In genomic region chr3:146435533-146435932, GRCm38 (mm10) we compare ENCODE assay signal across 22 mouse cellular contexts. TPM values are rescaled to one million over a fixed set of nuclear protein-coding genes. Genes with fewer than 3 reads are reported as not detected.
DNase-seq lines count a peak whose midpoint lies in the region; ATAC-seq and TF ChIP-seq lines count a peak whose summit lies in the region.
"Had no signal": no experiment of that assay in that cellular context is flagged by ENCODE, and none has a peak within 500 bp of the region (broad histone marks: within the 10 kb centered on the region; RNA-seq: fewer than 3 reads in every experiment).

No protein-coding gene starts in this region.

- H3K4me2 ChIP-seq in forebrain, embryonic 11.5 days (ENCODE audit: low read depth, low read length, severe bottlenecking): no peak overlapping the region
- no peak overlapping the region for H3K4me2 ChIP-seq in forebrain, embryonic 12.5 days
- no peak overlapping the region for H3K4me2 ChIP-seq in hindbrain, postnatal 0 days (ENCODE audit: low read depth, low read length)
- no peak overlapping the region for H3K4me2 ChIP-seq in midbrain, embryonic 16.5 days (ENCODE audit: low read length)
- H3K4me2 ChIP-seq: forebrain, embryonic 15.5 days; heart, embryonic 12.5 days; heart, embryonic 15.5 days; hindbrain, embryonic 12.5 days; hindbrain, embryonic 15.5 days had no signal

- H3K27ac ChIP-seq in forebrain, embryonic 11.5 days (ENCODE audit: low read depth, low read length): no peak overlapping the region
- no peak overlapping the region for H3K27ac ChIP-seq in forebrain, embryonic 12.5 days
- H3K27ac ChIP-seq in hindbrain, postnatal 0 days: no peak overlapping the region
- H3K27ac ChIP-seq in hindbrain, embryonic 10.5 days: no peak overlapping the region
- no peak overlapping the region for H3K27ac ChIP-seq in midbrain, embryonic 10.5 days (replicated peaks)
- no peak overlapping the region for H3K27ac ChIP-seq in midbrain, embryonic 16.5 days (ENCODE audit: low read length)
- H3K27ac ChIP-seq: forebrain, embryonic 10.5 days; forebrain, embryonic 15.5 days; heart, adult 2 months; heart, embryonic 15.5 days; hindbrain, embryonic 12.5 days; hindbrain, embryonic 15.5 days had no signal

- no peak for TF ChIP-seq CTCF in hindbrain, postnatal 0 days (IDR thresholded peaks at IDR 0.05; ENCODE audit: low read depth)

- H3K4me3 ChIP-seq in forebrain, embryonic 11.5 days (ENCODE audit: low read depth, low read length): no peak overlapping the region
- H3K4me3 ChIP-seq in forebrain, embryonic 12.5 days (replicated peaks): no peak overlapping the region
- no peak overlapping the region for H3K4me3 ChIP-seq in hindbrain, postnatal 0 days (ENCODE audit: low read length)
- H3K4me3 ChIP-seq in hindbrain, embryonic 10.5 days: no peak overlapping the region
- H3K4me3 ChIP-seq in midbrain, embryonic 10.5 days: no peak overlapping the region
- H3K4me3 ChIP-seq in midbrain, embryonic 16.5 days (ENCODE audit: low read depth, low read length): no peak overlapping the region
- H3K4me3 ChIP-seq: forebrain, embryonic 10.5 days; forebrain, embryonic 15.5 days; heart, adult 2 months; heart, embryonic 12.5 days; heart, embryonic 15.5 days; hindbrain, embryonic 12.5 days; hindbrain, embryonic 15.5 days had no signal

- H3K9ac ChIP-seq in forebrain, embryonic 11.5 days (ENCODE audit: low read length): no peak overlapping the region
- no peak overlapping the region for H3K9ac ChIP-seq in forebrain, embryonic 12.5 days
- no peak overlapping the region for H3K9ac ChIP-seq in hindbrain, postnatal 0 days (replicated peaks; ENCODE audit: low read length)
- H3K9ac ChIP-seq in midbrain, embryonic 16.5 days (ENCODE audit: low read depth, low read length): no peak overlapping the region
- H3K9ac ChIP-seq: forebrain, embryonic 15.5 days; heart, embryonic 12.5 days; heart, embryonic 15.5 days; hindbrain, embryonic 12.5 days; hindbrain, embryonic 15.5 days had no signal

- H3K36me3 ChIP-seq in forebrain, embryonic 11.5 days (ENCODE audit: control insufficient read depth, insufficient read depth, low read length): peaks cover 8% of the 10 kb centered on the region; the same call in 1 of the 2 replicates
- H3K36me3 ChIP-seq in forebrain, embryonic 12.5 days (replicated peaks): peaks cover 86% of the 10 kb centered on the region
- H3K36me3 ChIP-seq in hindbrain, postnatal 0 days (ENCODE audit: insufficient read depth, low read length): peaks cover 50% of the 10 kb centered on the region
- peaks cover 88% of the 10 kb centered on the region for H3K36me3 ChIP-seq in hindbrain, embryonic 10.5 days
- peaks cover 91% of the 10 kb centered on the region for H3K36me3 ChIP-seq in midbrain, embryonic 10.5 days
- H3K36me3 ChIP-seq in midbrain, embryonic 16.5 days (ENCODE audit: control insufficient read depth, insufficient read depth, low read length): peaks cover 23% of the 10 kb centered on the region

- H3K9me3 ChIP-seq in forebrain, embryonic 11.5 days (ENCODE audit: control insufficient read depth, low read length): no peaks in the 10 kb centered on the region
- H3K9me3 ChIP-seq in forebrain, embryonic 12.5 days: no peaks in the 10 kb centered on the region
- H3K9me3 ChIP-seq in hindbrain, postnatal 0 days (ENCODE audit: low read length): no peaks in the 10 kb centered on the region
- H3K9me3 ChIP-seq in hindbrain, embryonic 10.5 days: no peaks in the 10 kb centered on the region
- H3K9me3 ChIP-seq in midbrain, embryonic 10.5 days (replicated peaks): no peaks in the 10 kb centered on the region
- no peaks in the 10 kb centered on the region for H3K9me3 ChIP-seq in midbrain, embryonic 16.5 days (replicated peaks; ENCODE audit: control insufficient read depth, low read length, poor library complexity, severe bottlenecking)
- H3K9me3 ChIP-seq: forebrain, embryonic 10.5 days; forebrain, embryonic 15.5 days; heart, embryonic 12.5 days; heart, embryonic 15.5 days; hindbrain, embryonic 12.5 days; hindbrain, embryonic 15.5 days had no signal

- WGBS in forebrain, embryonic 11.5 days: 95% methylated on average over 11 of the region's 11 CpGs
- WGBS in forebrain, embryonic 12.5 days: 94% methylated on average over 11 of the region's 11 CpGs
- WGBS in hindbrain, postnatal 0 days: 87% methylated on average over 11 of the region's 11 CpGs
- WGBS in hindbrain, embryonic 10.5 days: 93% methylated on average over 11 of the region's 11 CpGs
- WGBS in midbrain, embryonic 10.5 days: 91% methylated on average over 11 of the region's 11 CpGs
- WGBS in midbrain, embryonic 16.5 days: 91% methylated on average over 11 of the region's 11 CpGs

- DNase-seq in forebrain, embryonic 11.5 days (ENCODE audit: low spot score): peak; percentile 22
- no peak for DNase-seq in hindbrain, postnatal 0 days (ENCODE audit: low spot score)
- DNase-seq in hindbrain, embryonic 10.5 days (ENCODE audit: low spot score): no peak
- DNase-seq in midbrain, embryonic 10.5 days (ENCODE audit: low spot score): peak; percentile 8
- DNase-seq: adrenal gland, postnatal 10 days; adrenal gland, postnatal 36 days; cerebellum, adult 18-20 months; cerebellum, adult 9-10 months; cerebellum, postnatal 14 days; gastrocnemius, postnatal 25 days; heart, adult 2 months; heart, postnatal 10 days; heart, postnatal 4 days had no signal

- no peak for ATAC-seq in forebrain, embryonic 11.5 days (replicated peaks; ENCODE audit: low FRiP score)
- ATAC-seq in forebrain, embryonic 12.5 days (ENCODE audit: low FRiP score): no peak
- ATAC-seq in hindbrain, postnatal 0 days: peak; percentile 44
- ATAC-seq in midbrain, embryonic 16.5 days: no peak
- ATAC-seq: forebrain, embryonic 15.5 days; intestine, postnatal 0 days had no signal

- no peaks in the 10 kb centered on the region for H3K27me3 ChIP-seq in forebrain, embryonic 11.5 days (ENCODE audit: control insufficient read depth, insufficient read depth, low read length)
- H3K27me3 ChIP-seq in forebrain, embryonic 12.5 days: no peaks in the 10 kb centered on the region
- H3K27me3 ChIP-seq in hindbrain, postnatal 0 days (ENCODE audit: insufficient read depth, low read length): no peaks in the 10 kb centered on the region
- H3K27me3 ChIP-seq in hindbrain, embryonic 10.5 days (ENCODE audit: insufficient read depth, poor library complexity, severe bottlenecking): no peaks in the 10 kb centered on the region
- H3K27me3 ChIP-seq in midbrain, embryonic 10.5 days (ENCODE audit: low read depth, poor library complexity, severe bottlenecking): no peaks in the 10 kb centered on the region
- no peaks in the 10 kb centered on the region for H3K27me3 ChIP-seq in midbrain, embryonic 16.5 days (ENCODE audit: control insufficient read depth, insufficient read depth, low read depth, low read length)
- H3K27me3 ChIP-seq: forebrain, embryonic 15.5 days; heart, embryonic 12.5 days; heart, embryonic 15.5 days; hindbrain, embryonic 12.5 days; hindbrain, embryonic 15.5 days had no signal

- H3K4me1 ChIP-seq in forebrain, embryonic 11.5 days (replicated peaks; ENCODE audit: control insufficient read depth, insufficient read depth, low read length): no peaks in the 10 kb centered on the region
- no peaks in the 10 kb centered on the region for H3K4me1 ChIP-seq in forebrain, embryonic 12.5 days
- no peaks in the 10 kb centered on the region for H3K4me1 ChIP-seq in hindbrain, postnatal 0 days (ENCODE audit: insufficient read depth, low read length)
- H3K4me1 ChIP-seq in hindbrain, embryonic 10.5 days (replicated peaks): no peaks in the 10 kb centered on the region
- H3K4me1 ChIP-seq in midbrain, embryonic 10.5 days: no peaks in the 10 kb centered on the region
- H3K4me1 ChIP-seq in midbrain, embryonic 16.5 days (ENCODE audit: control insufficient read depth, insufficient read depth, low read length): no peaks in the 10 kb centered on the region
- H3K4me1 ChIP-seq: forebrain, embryonic 10.5 days; forebrain, embryonic 15.5 days; heart, embryonic 12.5 days; hindbrain, embryonic 12.5 days; hindbrain, embryonic 15.5 days had no signal

RNA-seq across cellular contexts. Expression of gene Ctbs, which starts 14.1 kb away (rescaled TPM):
- polyA plus RNA-seq in forebrain, embryonic 11.5 days (2014; fragmentation: Nextera tagmentation; extraction: Ambion mirVana): 5.7 and 6.0 TPM in 2 replicates
- polyA plus RNA-seq in forebrain, embryonic 12.5 days (2016; fragmentation: Nextera tagmentation; extraction: Ambion mirVana): 4.6 and 5.5 TPM in 2 replicates
- total RNA-seq in hindbrain, postnatal 0 days (2014; rRNA removed): 6.6 and 11.4 TPM in 2 replicates
- 5.7 and 6.2 TPM in 2 replicates for polyA plus RNA-seq in hindbrain, postnatal 0 days (2015; fragmentation: Nextera tagmentation; extraction: Ambion mirVana)
- polyA plus RNA-seq in hindbrain, embryonic 10.5 days (2016; fragmentation: Nextera tagmentation; extraction: Ambion mirVana): 4.3 and 5.6 TPM in 2 replicates
- polyA plus RNA-seq in midbrain, embryonic 10.5 days (2016; fragmentation: Nextera tagmentation; extraction: Ambion mirVana): 5.7 and 6.6 TPM in 2 replicates
- polyA plus RNA-seq in midbrain, embryonic 16.5 days (2015; fragmentation: Nextera tagmentation; extraction: Ambion mirVana): 4.3 and 4.4 TPM in 2 replicates

RNA-seq across cellular contexts. Expression of gene Ssx2ip, which starts 31.1 kb away (rescaled TPM):
- polyA plus RNA-seq in forebrain, embryonic 11.5 days (2014; fragmentation: Nextera tagmentation; extraction: Ambion mirVana): 41.6 TPM in 2 replicates
- 33.7 and 34.6 TPM in 2 replicates for polyA plus RNA-seq in forebrain, embryonic 12.5 days (2016; fragmentation: Nextera tagmentation; extraction: Ambion mirVana)
- 21.7 and 23.6 TPM in 2 replicates for total RNA-seq in hindbrain, postnatal 0 days (2014; rRNA removed)
- 21.7 and 23.5 TPM in 2 replicates for polyA plus RNA-seq in hindbrain, postnatal 0 days (2015; fragmentation: Nextera tagmentation; extraction: Ambion mirVana)
- 20.2 and 26.0 TPM in 2 replicates for polyA plus RNA-seq in hindbrain, embryonic 10.5 days (2016; fragmentation: Nextera tagmentation; extraction: Ambion mirVana)
- polyA plus RNA-seq in midbrain, embryonic 10.5 days (2016; fragmentation: Nextera tagmentation; extraction: Ambion mirVana): 28.4 and 30.3 TPM in 2 replicates
- polyA plus RNA-seq in midbrain, embryonic 16.5 days (2015; fragmentation: Nextera tagmentation; extraction: Ambion mirVana): 18.0 and 18.2 TPM in 2 replicates

Comparison
In these comparisons a context has a peak if more than half of its experiments do, and no peak if none do; other contexts are left out.
1. DNase-seq: peak in forebrain, embryonic 11.5 days (single experiment) and midbrain, embryonic 10.5 days (single experiment); none in hindbrain, postnatal 0 days (single experiment) and hindbrain, embryonic 10.5 days (single experiment).